Mouse (Mus musculus) layer of hippocampus, adult 11-12 months (tissue): ENCODE results near the gene Rasa4.
"Not testable (repeated sequence)": the region's sequence is repeated elsewhere in the genome, so short reads cannot be mapped to it uniquely, and the experiment has no call there.

ENCODE experiments used
- DNase-seq: peaks from one replicate; pipeline ENCODE4 v3.0.0; 2022; ENCODE audit warnings: low spot score

Gene Rasa4

GRCm38 (mm10) chr5:136083669-136084107 lies at the start of gene Rasa4:
TSS of gene Rasa4 (plus strand) at chr5:136083916.
- DNase-seq: peak; percentile 95

- DNase-seq: no peak
Observed at GRCm38 (mm10) chr5:136034868-136035267, 48.8 kb upstream of the Rasa4 start.

- no peak for DNase-seq
Observed at GRCm38 (mm10) chr5:136035285-136035684, 48.4 kb upstream of the Rasa4 start.

- no peak for DNase-seq
Observed at GRCm38 (mm10) chr5:136036667-136037066, 47.0 kb upstream of the Rasa4 start.

GRCm38 (mm10) chr5:136038258-136039214 lies 45.2 kb upstream of the Rasa4 start, which contains the start of gene Upk3b:
TSS of gene Upk3b (plus strand) at chr5:136038496.
- no peak for DNase-seq

- DNase-seq: no peak
Observed at GRCm38 (mm10) chr5:136040210-136040609, 43.5 kb upstream of the Rasa4 start.

- DNase-seq: no peak
Observed at GRCm38 (mm10) chr5:136041260-136041659, 42.5 kb upstream of the Rasa4 start.

- DNase-seq: no peak
Observed at GRCm38 (mm10) chr5:136041666-136042065, 42.0 kb upstream of the Rasa4 start.

- DNase-seq: no peak
Observed at GRCm38 (mm10) chr5:136044865-136045264, 38.9 kb upstream of the Rasa4 start.

GRCm38 (mm10) chr5:136045408-136045807 lies 38.3 kb upstream of the Rasa4 start:
- DNase-seq: no peak

- DNase-seq: peak; percentile 86
Observed at GRCm38 (mm10) chr5:136045987-136046386, 37.7 kb upstream of the Rasa4 start.

GRCm38 (mm10) chr5:136048541-136048940 lies 35.2 kb upstream of the Rasa4 start:
- not testable (repeated sequence) for DNase-seq

- DNase-seq: no peak
Observed at GRCm38 (mm10) chr5:136049926-136050325, 33.8 kb upstream of the Rasa4 start.

- no peak for DNase-seq
Observed at GRCm38 (mm10) chr5:136051231-136052085, 32.3 kb upstream of the Rasa4 start.

GRCm38 (mm10) chr5:136052861-136053655 lies 30.7 kb upstream of the Rasa4 start:
- DNase-seq: no peak

- no peak for DNase-seq
Observed at GRCm38 (mm10) chr5:136054301-136055077, 29.2 kb upstream of the Rasa4 start, which contains the start of gene Upk3bl. TSS of gene Upk3bl (plus strand) at chr5:136054492.

- DNase-seq: no peak
Observed at GRCm38 (mm10) chr5:136056062-136056461, 27.7 kb upstream of the Rasa4 start.

GRCm38 (mm10) chr5:136057085-136057484 lies 26.6 kb upstream of the Rasa4 start:
- DNase-seq: no peak

GRCm38 (mm10) chr5:136061567-136061966 lies 22.1 kb upstream of the Rasa4 start:
- peak; percentile 78 for DNase-seq

- no peak for DNase-seq
Observed at GRCm38 (mm10) chr5:136063920-136064319, 19.8 kb upstream of the Rasa4 start.
